Mouse (Mus musculus) kidney, postnatal 0 days (tissue): Measurements from ENCODE around the gene Kdm5a. TPM values are rescaled to one million over a fixed set of nuclear protein-coding genes. Genes with fewer than 3 reads are reported as not detected.
A peak's percentile ranks its signal among the peaks of the same experiment; 100 is the strongest.

Experiments used
- ATAC-seq: fragments of 200-750 bp; cut with Nextera tagmentation; replicated peaks from 2 replicates; pipeline ENCODE4 v1.8.0; 2017; ENCODE audit warnings: low read depth, moderate number of reproducible peaks, moderate TSS enrichment, moderate library complexity; ENCODE audit not compliant: low FRiP score
- DNase-seq: peaks from one replicate; pipeline ENCODE4 v3.0.0-alpha.2; 2016; ENCODE audit warnings: low spot score
- H3K27ac ChIP-seq: fragments of 300-500 bp; sonication (generic); 2 replicates; pipeline ENCODE4 v1.5.1; 2014; ENCODE audit warnings: mild to moderate bottlenecking
- H3K27me3 ChIP-seq: fragments of 300-500 bp; sonication (generic); 2 replicates; pipeline ENCODE4 v1.6.1; 2014; ENCODE audit warnings: low read length, mixed read lengths; ENCODE audit not compliant: insufficient read depth
- H3K36me3 ChIP-seq: fragments of 300-500 bp; sonication (generic); 2 replicates; pipeline ENCODE4 v1.6.1; 2014; ENCODE audit warnings: low read length, mixed read lengths; ENCODE audit not compliant: insufficient read depth
- H3K4me1 ChIP-seq: fragments of 300-500 bp; sonication (generic); replicated peaks from 2 replicates; pipeline ENCODE4 v1.6.1; 2014; ENCODE audit warnings: antibody characterized with exemption, low read length, mixed read lengths; ENCODE audit not compliant: insufficient read depth
- H3K4me2 ChIP-seq: fragments of 300-500 bp; sonication (generic); 2 replicates; pipeline ENCODE4 v1.6.1; 2014; ENCODE audit warnings: mild to moderate bottlenecking, low read length, moderate library complexity, mixed read lengths
- H3K4me3 ChIP-seq: fragments of 300-500 bp; sonication (generic); replicated peaks from 2 replicates; pipeline ENCODE4 v1.5.1; 2014; ENCODE audit warnings: low read depth, low read length
- H3K9ac ChIP-seq: fragments of 300-500 bp; sonication (generic); 2 replicates; pipeline ENCODE4 v1.6.1; 2014; ENCODE audit warnings: low read depth, low read length
- H3K9me3 ChIP-seq: fragments of 300-500 bp; sonication (generic); replicated peaks from 2 replicates; pipeline ENCODE4 v1.6.1; 2016; ENCODE audit warnings: low read length, inconsistent platforms, mixed read lengths
- CTCF ChIP-seq: IDR thresholded peaks from 2 replicates; pipeline ENCODE4 v1.5.1; 2016; ENCODE audit warnings: antibody characterized with exemption, low read depth, mild to moderate bottlenecking, moderate library complexity
- WGBS: fragments of 180-500 bp; shearing (Covaris S2); extraction: QIAGEN DNeasy Blood & Tissue Kit; methylation state at CpG from one replicate; pipeline ENCODE4 v1.1.7; 2014; 5-methylcytosine and 5-hydroxymethylcytosine counted together
- polyA plus RNA-seq: library from polyadenylated mRNA; unstranded; fragments of >200 nt; fragmentation: Nextera tagmentation; extraction: Ambion mirVana; gene quantifications from 2 replicates; pipeline ENCODE4 v1.2.1, GENCODE M21; 2015

Gene Kdm5a
- polyA plus RNA-seq, 1 experiment from 2014 or later: 34.3 TPM

DNA sequence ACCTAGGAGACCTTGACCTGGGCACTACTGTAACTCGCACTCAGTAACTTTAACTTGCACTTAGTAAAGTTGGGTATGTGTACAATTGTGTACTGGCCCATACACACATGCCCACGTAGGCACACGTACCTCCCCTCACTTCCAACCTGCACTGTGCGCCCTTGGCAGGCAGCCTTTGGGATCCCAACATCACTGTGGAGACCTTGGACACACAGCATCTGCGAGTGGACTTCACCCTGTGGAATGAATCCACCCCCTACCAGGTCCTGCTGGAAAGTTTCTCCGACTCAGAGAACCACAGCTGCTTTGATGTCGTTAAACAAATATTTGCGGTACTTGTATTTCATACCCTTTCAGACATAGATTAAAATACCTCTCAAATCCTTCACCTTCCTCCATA lies 111.4 kb downstream of the Kdm5a start:
- H3K36me3 ChIP-seq: no peaks in the 10 kb centered on the region
- DNase-seq (no peak), ATAC-seq (no peak)
- H3K4me1 ChIP-seq: no peaks in the 10 kb centered on the region; the same call in 1 of the 2 replicates
- no peak overlapping the region for H3K4me2 ChIP-seq
- TF ChIP-seq CTCF: no peak
- 65% methylated on average over 8 of the region's 8 CpGs for WGBS
- no peaks in the 10 kb centered on the region for H3K27me3 ChIP-seq
- H3K4me3 ChIP-seq: no peak overlapping the region
- H3K27ac ChIP-seq: no peak overlapping the region
- no peaks in the 10 kb centered on the region for H3K9me3 ChIP-seq
- no peak overlapping the region for H3K9ac ChIP-seq

- no peak for ATAC-seq
- no peak overlapping the region for H3K4me2 ChIP-seq
Measured at GRCm38 (mm10) chr6:120479302-120479701, 115.4 kb downstream of the Kdm5a start.

DNA sequence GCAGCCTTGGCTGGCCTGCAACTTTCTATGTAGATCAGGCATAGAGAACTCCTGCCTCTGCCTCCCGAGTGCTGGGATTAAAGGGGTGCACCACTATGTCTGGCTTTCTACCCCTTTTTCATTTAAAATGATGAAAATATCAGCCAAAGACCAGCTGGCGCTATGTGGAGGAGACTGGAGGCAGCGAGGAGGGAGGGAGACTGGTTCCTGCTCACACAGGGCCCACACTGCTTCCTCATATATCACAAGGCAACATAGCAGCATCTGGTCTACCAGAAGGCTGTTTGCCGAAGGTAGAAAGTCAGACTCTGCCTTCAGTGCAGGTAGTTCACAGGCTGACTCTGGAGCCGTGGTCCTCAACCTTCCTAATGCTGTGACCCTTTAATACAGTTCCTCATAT lies 116.4 kb downstream of the Kdm5a start:
- TF ChIP-seq CTCF: no peak
- 86% methylated on average over 5 of the region's 5 CpGs for WGBS
- Histone ChIP-seq H3K4me3 (no peak overlapping the region), H3K27me3 (no peaks in the 10 kb centered on the region), H3K9me3 (no peaks in the 10 kb centered on the region), H3K4me1 (no peaks in the 10 kb centered on the region), H3K36me3 (no peaks in the 10 kb centered on the region), H3K4me2 (no peak overlapping the region), H3K27ac (no peak overlapping the region), H3K9ac (no peak overlapping the region)
- ATAC-seq: no peak
- DNase-seq: no peak

More at GRCm38 (mm10) chr6:120479302-120479701, 115.4 kb downstream of the Kdm5a start:
- Histone ChIP-seq H3K27ac (no peak overlapping the region), H3K9ac (no peak overlapping the region), H3K4me3 (no peak overlapping the region), H3K27me3 (no peaks in the 10 kb centered on the region), H3K36me3 (no peaks in the 10 kb centered on the region), H3K9me3 (no peaks in the 10 kb centered on the region), H3K4me1 (no peaks in the 10 kb centered on the region)
- 83% methylated on average over 2 of the region's 2 CpGs for whole genome bisulfite sequencing
- TF ChIP-seq CTCF: no peak
- DNase-seq: no peak

- no peaks in the 10 kb centered on the region for H3K4me1 ChIP-seq
- H3K27ac ChIP-seq: no peak overlapping the region
- H3K9ac ChIP-seq: no peak overlapping the region
- H3K9me3 ChIP-seq: no peaks in the 10 kb centered on the region
- ATAC-seq (no peak), DNase-seq (no peak)
- no peaks in the 10 kb centered on the region for H3K36me3 ChIP-seq
- TF ChIP-seq CTCF: peak; percentile 47; the same call in 1 of the 2 replicates
- no peak overlapping the region for H3K4me3 ChIP-seq
- H3K4me2 ChIP-seq: no peak overlapping the region
- WGBS: 88% methylated on average over 6 of the region's 6 CpGs
- H3K27me3 ChIP-seq: no peaks in the 10 kb centered on the region
Measured at GRCm38 (mm10) chr6:120481538-120481937, 117.6 kb downstream of the Kdm5a start.

DNA sequence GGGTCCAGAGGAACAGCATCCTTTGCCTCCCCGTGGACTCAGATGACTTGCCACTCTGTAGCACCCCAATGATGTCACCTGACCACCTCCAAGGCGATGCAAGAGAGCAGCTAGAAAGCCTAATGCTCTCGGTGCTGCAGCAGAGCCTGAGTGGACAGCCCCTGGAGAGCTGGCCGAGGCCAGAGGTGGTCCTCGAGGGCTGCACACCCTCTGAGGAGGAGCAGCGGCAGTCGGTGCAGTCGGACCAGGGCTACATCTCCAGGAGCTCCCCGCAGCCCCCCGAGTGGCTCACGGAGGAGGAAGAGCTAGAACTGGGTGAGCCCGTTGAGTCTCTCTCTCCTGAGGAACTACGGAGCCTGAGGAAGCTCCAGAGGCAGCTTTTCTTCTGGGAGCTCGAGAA lies 118.1 kb downstream of the Kdm5a start:
- H3K4me2 ChIP-seq: no peak overlapping the region
- WGBS: 89% methylated on average over 14 of the region's 14 CpGs
- H3K27me3 ChIP-seq: no peaks in the 10 kb centered on the region
- no peak overlapping the region for H3K27ac ChIP-seq
- no peak for ATAC-seq
- no peaks in the 10 kb centered on the region for H3K9me3 ChIP-seq
- H3K9ac ChIP-seq: no peak overlapping the region
- H3K4me1 ChIP-seq: no peaks in the 10 kb centered on the region
- no peak for TF ChIP-seq CTCF
- H3K36me3 ChIP-seq: no peaks in the 10 kb centered on the region
- no peak overlapping the region for H3K4me3 ChIP-seq
- DNase-seq: no peak

GRCm38 (mm10) chr6:120482756-120483155 lies 118.8 kb downstream of the Kdm5a start:
- WGBS: 40% methylated on average over 6 of the region's 6 CpGs

DNA sequence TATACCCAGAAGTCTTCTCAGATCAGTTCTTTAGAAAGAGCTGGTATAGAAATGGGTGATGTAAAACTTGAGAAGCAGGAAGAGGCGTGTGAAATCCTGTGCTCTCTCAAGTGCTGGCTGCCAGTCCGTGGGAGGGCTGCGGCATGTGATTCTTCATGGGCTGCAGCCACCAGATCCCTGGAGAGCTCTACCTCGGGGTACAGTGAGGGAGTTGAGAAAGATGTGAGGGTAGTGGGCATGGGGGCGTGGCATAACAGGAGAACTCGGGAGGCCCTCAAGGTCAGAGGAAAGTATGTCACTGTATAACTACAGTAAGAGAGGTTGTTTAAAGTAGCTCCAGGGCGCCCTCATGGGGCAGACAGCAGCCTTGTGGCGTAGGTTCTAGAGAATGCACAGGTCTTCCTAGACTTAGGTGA lies 119.3 kb downstream of the Kdm5a start:
- peak; percentile 72 for DNase-seq

More at GRCm38 (mm10) chr6:120482756-120483155, 118.8 kb downstream of the Kdm5a start:
- H3K27me3 ChIP-seq: no peaks in the 10 kb centered on the region
- H3K36me3 ChIP-seq: no peaks in the 10 kb centered on the region
- no peak overlapping the region for H3K27ac ChIP-seq
- DNase-seq (no peak), ATAC-seq (peak; percentile 60)
- no peaks in the 10 kb centered on the region for H3K4me1 ChIP-seq
- H3K9ac ChIP-seq: no peak overlapping the region
- TF ChIP-seq CTCF: no peak
- no peak overlapping the region for H3K4me2 ChIP-seq
- H3K4me3 ChIP-seq: no peak overlapping the region
- H3K9me3 ChIP-seq: no peaks in the 10 kb centered on the region

More for the DNA sequence above, 119.3 kb downstream of the Kdm5a start:
- Histone ChIP-seq H3K36me3 (no peaks in the 10 kb centered on the region), H3K27me3 (no peaks in the 10 kb centered on the region), H3K4me2 (peak overlapping the region; percentile 21; the same call in 1 of the 2 replicates), H3K9me3 (no peaks in the 10 kb centered on the region), H3K4me3 (no peak overlapping the region), H3K9ac (no peak overlapping the region), H3K4me1 (no peaks in the 10 kb centered on the region), H3K27ac (no peak overlapping the region)
- WGBS: 22% methylated on average over 8 of the region's 8 CpGs
- peak; percentile 70 for TF ChIP-seq CTCF
- ATAC-seq: peak; percentile 64
